Mouse (Mus musculus): ENCODE measurements at regions not wholly inside any gene's neighbourhood (a gene's known extent, or its start where the extent isn't known, plus 50 kb on each side); places are given as distances from the start of the nearest gene placed in this dataset.

GRCm38 (mm10) chr12:45464952-45465351 is 390.4 kb upstream of the Stxbp6 start:
- TF ChIP-seq POLR2A (IDR thresholded peaks at IDR 0.05; ENCODE audit: insufficient read length, low read depth) (no peak), MYOD1 (IDR thresholded peaks at IDR 0.05; ENCODE audit: control insufficient read depth in 1 of 3, insufficient read length in 2 of 3, low read depth in 2 of 3) (no peak), E2F4 (IDR thresholded peaks at IDR 0.05; ENCODE audit: insufficient read depth) (no peak), POLR2AphosphoS2 (IDR thresholded peaks at IDR 0.05; ENCODE audit: insufficient read length, low read depth) (no peak), MAX (IDR thresholded peaks at IDR 0.05; ENCODE audit: low read depth) (no peak), MYOG (IDR thresholded peaks at IDR 0.05; ENCODE audit: control insufficient read depth in 1 of 3, insufficient read depth in 1 of 3, insufficient read length in 2 of 3, low read depth in 2 of 3) (no peak), USF1 (IDR thresholded peaks at IDR 0.05; ENCODE audit: low read depth) (no peak), SRF (IDR thresholded peaks at IDR 0.05; ENCODE audit: control insufficient read depth, insufficient read length, low read depth) (no peak), CEBPB (IDR thresholded peaks at IDR 0.05; ENCODE audit: insufficient read depth, poor library complexity, severe bottlenecking) (no peak), TCF12 (IDR thresholded peaks at IDR 0.05; ENCODE audit: insufficient read depth, poor library complexity, severe bottlenecking) (no peak), REST (IDR thresholded peaks at IDR 0.05; ENCODE audit: insufficient read depth, insufficient read length) (no peak)

Data from myocyte (in vitro differentiated cells).